Mouse (Mus musculus): ENCODE measurements around the gene Qpctl. TPM values are rescaled to one million over a fixed set of nuclear protein-coding genes. Genes with fewer than 3 reads are reported as not detected.

Gene Qpctl
- total and polyA plus RNA-seq, 3 experiments, result 14.0 to 26.3 (median 21.2) TPM

Small RNAs within 50 kb of the gene (microRNA-seq; reads per million reads assigned to microRNA genes)
- gene Mir330, result 609 to 772 reads per million in 2 experiments

Other genes with a start within 250 kb of the Qpctl start
- 10 to 100 TPM in 1 of 2 experiments, 1 to 10 TPM in 1; 10.0 to 10.1 TPM for gene Ccdc61, start 238.9 kb downstream of the Qpctl start, total RNA-seq (2021)
- 28.5 and 30.2 TPM in 2 replicates for gene Ccdc61, start 238.9 kb downstream of the Qpctl start, polyA plus RNA-seq (2012; rRNA removed)
- 1 to 10 TPM; 3.5 to 4.6 TPM for gene Nova2, start 223.4 kb downstream of the Qpctl start, total RNA-seq (2021)
- 1.7 and 1.9 TPM in 2 replicates for gene Nova2, start 223.4 kb downstream of the Qpctl start, polyA plus RNA-seq (2012; rRNA removed)
- gene Nanos2, start 161.9 kb downstream of the Qpctl start, total RNA-seq (2021), result not detected
- gene Nanos2, start 161.9 kb downstream of the Qpctl start, polyA plus RNA-seq (2012; rRNA removed), result not detected in 2 replicates
- 10 to 100 TPM in 1 of 2 experiments, 1 to 10 TPM in 1; 8.9 to 16.8 TPM for gene Mypop, start 158.0 kb downstream of the Qpctl start, total RNA-seq (2021)
- gene Mypop, start 158.0 kb downstream of the Qpctl start, polyA plus RNA-seq (2012; rRNA removed), result 36.5 and 39.8 TPM in 2 replicates
- 10 to 100 TPM; 36.8 to 44.3 TPM for gene Irf2bp1, start 145.2 kb downstream of the Qpctl start, total RNA-seq (2021)
- gene Irf2bp1, start 145.2 kb downstream of the Qpctl start, polyA plus RNA-seq (2012; rRNA removed), result 74.8 and 78.3 TPM in 2 replicates
- gene Foxa3, start 125.8 kb downstream of the Qpctl start, total RNA-seq (2021), result not detected
- 0.08 and 0.24 TPM in 2 replicates for gene Foxa3, start 125.8 kb downstream of the Qpctl start, polyA plus RNA-seq (2012; rRNA removed)
- gene Sympk, start 124.9 kb downstream of the Qpctl start, total RNA-seq (2021), result 100 to 1,000 TPM in 1 of 2 experiments, 10 to 100 TPM in 1; 94.4 to 103 TPM
- gene Sympk, start 124.9 kb downstream of the Qpctl start, polyA plus RNA-seq (2012; rRNA removed), result 123 and 159 TPM in 2 replicates
- gene Rsph6a, start 94.6 kb downstream of the Qpctl start, total RNA-seq (2021), result not detected
- gene Rsph6a, start 94.6 kb downstream of the Qpctl start, polyA plus RNA-seq (2012; rRNA removed), result not detected in 2 replicates
- 10 to 100 TPM; 44.2 to 58.5 TPM for gene Dmwd, start 73.1 kb downstream of the Qpctl start, total RNA-seq (2021)
- 144 and 152 TPM in 2 replicates for gene Dmwd, start 73.1 kb downstream of the Qpctl start, polyA plus RNA-seq (2012; rRNA removed)
- gene Dmpk, start 65.4 kb downstream of the Qpctl start, total RNA-seq (2021), result 100 to 1,000 TPM; 130 to 142 TPM
- gene Dmpk, start 65.4 kb downstream of the Qpctl start, polyA plus RNA-seq (2012; rRNA removed), result 743 and 836 TPM in 2 replicates
- gene Six5, start 54.7 kb downstream of the Qpctl start, total RNA-seq (2021), result 10 to 100 TPM; 12.6 to 16.1 TPM
- gene Six5, start 54.7 kb downstream of the Qpctl start, polyA plus RNA-seq (2012; rRNA removed), result 77.3 and 86.0 TPM in 2 replicates
- gene Gm4969, start 30.9 kb downstream of the Qpctl start, total RNA-seq (2021), result not detected
- 0.04 TPM in 1 of 2 replicates, not detected in the other for gene Gm4969, start 30.9 kb downstream of the Qpctl start, polyA plus RNA-seq (2012; rRNA removed)
- gene Fbxo46, start 29.4 kb downstream of the Qpctl start, total RNA-seq (2021), result 10 to 100 TPM; 11.9 to 12.8 TPM
- gene Fbxo46, start 29.4 kb downstream of the Qpctl start, polyA plus RNA-seq (2012; rRNA removed), result 12.8 and 13.5 TPM in 2 replicates
- 10 to 100 TPM; 78.3 to 93.6 TPM for gene Snrpd2, start 431 bp upstream of the Qpctl start, total RNA-seq (2021)
- gene Snrpd2, start 431 bp upstream of the Qpctl start, polyA plus RNA-seq (2012; rRNA removed), result 5.3 and 7.9 TPM in 2 replicates
- under 1 TPM; 0.41 to 0.58 TPM for gene Gipr, start 16.8 kb upstream of the Qpctl start, total RNA-seq (2021)
- 1.6 and 2.6 TPM in 2 replicates for gene Gipr, start 16.8 kb upstream of the Qpctl start, polyA plus RNA-seq (2012; rRNA removed)
- gene Eml2, start 27.1 kb upstream of the Qpctl start, total RNA-seq (2021), result 10 to 100 TPM; 34.7 to 69.4 TPM
- gene Eml2, start 27.1 kb upstream of the Qpctl start, polyA plus RNA-seq (2012; rRNA removed), result 58.2 and 59.7 TPM in 2 replicates
- 10 to 100 TPM in 1 of 2 experiments, 1 to 10 TPM in 1; 6.4 to 11.8 TPM for gene Gpr4, start 63.2 kb upstream of the Qpctl start, total RNA-seq (2021)
- 20.4 and 23.8 TPM in 2 replicates for gene Gpr4, start 63.2 kb upstream of the Qpctl start, polyA plus RNA-seq (2012; rRNA removed)
- gene Opa3, start 79.0 kb upstream of the Qpctl start, total RNA-seq (2021), result 10 to 100 TPM; 31.2 to 43.5 TPM
- gene Opa3, start 79.0 kb upstream of the Qpctl start, polyA plus RNA-seq (2012; rRNA removed), result 30.2 and 32.3 TPM in 2 replicates
- 10 to 100 TPM; 45.8 to 55.8 TPM for gene Vasp, start 122.5 kb upstream of the Qpctl start, total RNA-seq (2021)
- gene Vasp, start 122.5 kb upstream of the Qpctl start, polyA plus RNA-seq (2012; rRNA removed), result 136 and 143 TPM in 2 replicates
- not detected for gene Ppm1n, start 130.8 kb upstream of the Qpctl start, total RNA-seq (2021)
- gene Ppm1n, start 130.8 kb upstream of the Qpctl start, polyA plus RNA-seq (2012; rRNA removed), result 0.09 and 0.68 TPM in 2 replicates
- 1 to 10 TPM; 4.2 to 7.4 TPM for gene Rtn2, start 133.3 kb upstream of the Qpctl start, total RNA-seq (2021)
- gene Rtn2, start 133.3 kb upstream of the Qpctl start, polyA plus RNA-seq (2012; rRNA removed), result 14.6 and 19.4 TPM in 2 replicates
- gene Fosb, start 160.8 kb upstream of the Qpctl start, total RNA-seq (2021), result 10 to 100 TPM in 1 of 2 experiments, 1 to 10 TPM in 1; 5.8 to 34.5 TPM
- 2.6 and 3.2 TPM in 2 replicates for gene Fosb, start 160.8 kb upstream of the Qpctl start, polyA plus RNA-seq (2012; rRNA removed)
- gene Ercc1, start 195.5 kb upstream of the Qpctl start, total RNA-seq (2021), result 10 to 100 TPM; 36.5 to 40.8 TPM
- gene Ercc1, start 195.5 kb upstream of the Qpctl start, polyA plus RNA-seq (2012; rRNA removed), result 36.3 and 37.8 TPM in 2 replicates
- 10 to 100 TPM; 13.2 to 13.3 TPM for gene Cd3eap, start 210.2 kb upstream of the Qpctl start, total RNA-seq (2021)
- 12.3 and 21.5 TPM in 2 replicates for gene Cd3eap, start 210.2 kb upstream of the Qpctl start, polyA plus RNA-seq (2012; rRNA removed)
- gene Ppp1r13l, start 210.5 kb upstream of the Qpctl start, total RNA-seq (2021), result 1 to 10 TPM; 6.5 to 8.3 TPM
- gene Ppp1r13l, start 210.5 kb upstream of the Qpctl start, polyA plus RNA-seq (2012; rRNA removed), result 16.9 and 20.2 TPM in 2 replicates
- 10 to 100 TPM; 21.7 to 25.5 TPM for gene Ercc2, start 232.7 kb upstream of the Qpctl start, total RNA-seq (2021)
- 92.3 and 94.7 TPM in 2 replicates for gene Ercc2, start 232.7 kb upstream of the Qpctl start, polyA plus RNA-seq (2012; rRNA removed)

Measured in adrenal gland, adult 2 months (tissue).